Mouse (Mus musculus) forebrain, embryonic 13.5 days (tissue): ENCODE data around the gene Car5b. TPM values are rescaled to one million over a fixed set of nuclear protein-coding genes. Genes with fewer than 3 reads are reported as not detected.

Source experiments
- ATAC-seq: fragments of 200-750 bp; cut with Nextera tagmentation; 2 replicates; pipeline ENCODE4 v1.8.0; 2017
- H3K27ac ChIP-seq: fragments of 300-500 bp; sonication (generic); 2 replicates; pipeline ENCODE4 v1.5.1; 2015; ENCODE audit warnings: inconsistent platforms, mild to moderate bottlenecking, moderate library complexity
- H3K27me3 ChIP-seq: fragments of 300-500 bp; sonication (generic); 2 replicates; pipeline ENCODE4 v1.6.1; 2015; ENCODE audit warnings: mild to moderate bottlenecking, inconsistent platforms
- H3K36me3 ChIP-seq: fragments of 300-500 bp; sonication (generic); 2 replicates; pipeline ENCODE4 v1.6.1; 2015; ENCODE audit warnings: mild to moderate bottlenecking, inconsistent platforms; ENCODE audit not compliant: poor library complexity, severe bottlenecking
- H3K4me1 ChIP-seq: fragments of 300-500 bp; sonication (generic); 2 replicates; pipeline ENCODE4 v1.6.1; 2015; ENCODE audit warnings: inconsistent platforms
- H3K4me2 ChIP-seq: fragments of 300-500 bp; sonication (generic); 2 replicates; pipeline ENCODE4 v1.6.1; 2015; ENCODE audit warnings: inconsistent platforms, mild to moderate bottlenecking, moderate library complexity
- H3K4me3 ChIP-seq: fragments of 300-500 bp; sonication (generic); 2 replicates; pipeline ENCODE4 v1.5.1; 2015; ENCODE audit warnings: mild to moderate bottlenecking, inconsistent platforms
- H3K9ac ChIP-seq: fragments of 300-500 bp; sonication (generic); 2 replicates; pipeline ENCODE4 v1.6.1; 2015; ENCODE audit warnings: mild to moderate bottlenecking, inconsistent platforms
- H3K9me3 ChIP-seq: fragments of 300-500 bp; sonication (generic); replicated peaks from 2 replicates; pipeline ENCODE4 v1.6.1; 2016; ENCODE audit warnings: inconsistent platforms
- WGBS: fragments of 180-500 bp; shearing (Covaris S2); methylation state at CpG from one replicate; pipeline ENCODE4 v1.1.7; 2015; 5-methylcytosine and 5-hydroxymethylcytosine counted together
- polyA plus RNA-seq: library from polyadenylated mRNA; unstranded; fragments of >200 nt; fragmentation: Nextera tagmentation; extraction: Ambion mirVana; gene quantifications from 2 replicates; pipeline ENCODE4 v1.2.1, GENCODE M21; 2015

The Car5b gene
- polyA plus RNA-seq, 1 experiment from 2014 or later: 0.26 TPM

- H3K27ac ChIP-seq: no peak overlapping the region
- H3K9me3 ChIP-seq: no peaks in the 10 kb centered on the region
- H3K4me3 ChIP-seq: no peak overlapping the region
- no peaks in the 10 kb centered on the region for H3K36me3 ChIP-seq
- no peak for ATAC-seq
- no peaks in the 10 kb centered on the region for H3K27me3 ChIP-seq
- H3K9ac ChIP-seq: no peak overlapping the region
- no peaks in the 10 kb centered on the region for H3K4me1 ChIP-seq
- H3K4me2 ChIP-seq: no peak overlapping the region
- 92% methylated on average over 7 of the region's 7 CpGs for WGBS
These were observed 4.7 kb upstream of the Car5b start for GRCm38 (mm10) chrX:164032526-164032925.

- 89% methylated on average over 3 of the region's 3 CpGs for WGBS
- no peak overlapping the region for H3K9ac ChIP-seq
- no peaks in the 10 kb centered on the region for H3K36me3 ChIP-seq
- H3K4me1 ChIP-seq: no peaks in the 10 kb centered on the region
- no peak overlapping the region for H3K27ac ChIP-seq
- H3K27me3 ChIP-seq: no peaks in the 10 kb centered on the region
- H3K4me2 ChIP-seq: no peak overlapping the region
- no peak for ATAC-seq
- no peak overlapping the region for H3K4me3 ChIP-seq
- no peaks in the 10 kb centered on the region for H3K9me3 ChIP-seq
These were observed 12.2 kb downstream of the Car5b start for GRCm38 (mm10) chrX:164015636-164016035.

- Histone ChIP-seq H3K27ac (no peak overlapping the region), H3K9me3 (no peaks in the 10 kb centered on the region), H3K36me3 (no peaks in the 10 kb centered on the region), H3K4me3 (no peak overlapping the region), H3K9ac (no peak overlapping the region), H3K27me3 (no peaks in the 10 kb centered on the region), H3K4me1 (no peaks in the 10 kb centered on the region), H3K4me2 (no peak overlapping the region)
- no peak for ATAC-seq
- WGBS: 90% methylated on average over 4 of the region's 4 CpGs
These were observed 12.8 kb downstream of the Car5b start for GRCm38 (mm10) chrX:164014956-164015355.

- no peak for ATAC-seq
- Histone ChIP-seq H3K27me3 (no peaks in the 10 kb centered on the region), H3K36me3 (no peaks in the 10 kb centered on the region), H3K9me3 (no peaks in the 10 kb centered on the region), H3K4me2 (no peak overlapping the region), H3K4me3 (no peak overlapping the region), H3K9ac (no peak overlapping the region), H3K4me1 (no peaks in the 10 kb centered on the region), H3K27ac (no peak overlapping the region)
- 83% methylated on average over 2 of the region's 2 CpGs for WGBS
These were observed 14.5 kb downstream of the Car5b start for GRCm38 (mm10) chrX:164013318-164013717.

- Histone ChIP-seq H3K4me3 (no peak overlapping the region), H3K4me1 (no peaks in the 10 kb centered on the region), H3K27ac (no peak overlapping the region), H3K4me2 (no peak overlapping the region), H3K36me3 (no peaks in the 10 kb centered on the region), H3K27me3 (no peaks in the 10 kb centered on the region), H3K9ac (no peak overlapping the region), H3K9me3 (no peaks in the 10 kb centered on the region)
- 35% methylated on average over 2 of the region's 2 CpGs for WGBS
- ATAC-seq: peak; percentile 63; the same call in 1 of the 2 replicates
These were observed 23.0 kb downstream of the Car5b start for GRCm38 (mm10) chrX:164004809-164005208.

GRCm38 (mm10) chrX:163999848-164000247 is 27.9 kb downstream of the Car5b start:
- Histone ChIP-seq H3K36me3 (no peaks in the 10 kb centered on the region), H3K9me3 (no peaks in the 10 kb centered on the region), H3K27ac (no peak overlapping the region), H3K27me3 (no peaks in the 10 kb centered on the region), H3K4me3 (no peak overlapping the region), H3K4me2 (no peak overlapping the region), H3K9ac (no peak overlapping the region), H3K4me1 (no peaks in the 10 kb centered on the region)
- no peak for ATAC-seq
- 85% methylated on average over 1 of the region's 1 CpGs for WGBS

- WGBS: 90% methylated on average over 3 of the region's 3 CpGs
- no peak overlapping the region for H3K27ac ChIP-seq
- ATAC-seq: no peak
These were observed 31.0 kb downstream of the Car5b start for GRCm38 (mm10) chrX:163996754-163997153.

GRCm38 (mm10) chrX:163987718-163988374 is 40.0 kb downstream of the Car5b start:
- H3K27me3 ChIP-seq: no peaks in the 10 kb centered on the region
- no peak overlapping the region for H3K27ac ChIP-seq
- no peaks in the 10 kb centered on the region for H3K4me1 ChIP-seq
- no peak overlapping the region for H3K4me3 ChIP-seq
- no peak overlapping the region for H3K4me2 ChIP-seq
- no peaks in the 10 kb centered on the region for H3K36me3 ChIP-seq
- no peak overlapping the region for H3K9ac ChIP-seq
- 25% methylated on average over 3 of the region's 3 CpGs for WGBS
- ATAC-seq: peak; percentile 51
- H3K9me3 ChIP-seq: no peaks in the 10 kb centered on the region

More at GRCm38 (mm10) chrX:163996754-163997153, 31.0 kb downstream of the Car5b start:
- H3K9me3 ChIP-seq: no peaks in the 10 kb centered on the region
- no peaks in the 10 kb centered on the region for H3K4me1 ChIP-seq
- H3K9ac ChIP-seq: no peak overlapping the region
- H3K36me3 ChIP-seq: no peaks in the 10 kb centered on the region
- no peaks in the 10 kb centered on the region for H3K27me3 ChIP-seq
- H3K4me2 ChIP-seq: no peak overlapping the region
- no peak overlapping the region for H3K4me3 ChIP-seq

GRCm38 (mm10) chrX:163982129-163982528 is 45.7 kb downstream of the Car5b start:
- no peak overlapping the region for H3K4me2 ChIP-seq
- no peak overlapping the region for H3K27ac ChIP-seq
- no peak overlapping the region for H3K9ac ChIP-seq
- 76% methylated on average over 6 of the region's 6 CpGs for WGBS
- no peak overlapping the region for H3K4me3 ChIP-seq
- no peak for ATAC-seq
- H3K36me3 ChIP-seq: no peaks in the 10 kb centered on the region
- no peaks in the 10 kb centered on the region for H3K9me3 ChIP-seq
- H3K27me3 ChIP-seq: no peaks in the 10 kb centered on the region
- H3K4me1 ChIP-seq: no peaks in the 10 kb centered on the region

GRCm38 (mm10) chrX:163981500-163981899 is 46.3 kb downstream of the Car5b start:
- Histone ChIP-seq H3K4me1 (no peaks in the 10 kb centered on the region), H3K27ac (no peak overlapping the region), H3K4me3 (no peak overlapping the region), H3K36me3 (no peaks in the 10 kb centered on the region), H3K9ac (no peak overlapping the region), H3K27me3 (no peaks in the 10 kb centered on the region), H3K4me2 (no peak overlapping the region), H3K9me3 (no peaks in the 10 kb centered on the region)
- 49% methylated on average over 4 of the region's 4 CpGs for WGBS
- no peak for ATAC-seq

- Histone ChIP-seq H3K27ac (no peak overlapping the region), H3K4me1 (no peaks in the 10 kb centered on the region), H3K4me2 (no peak overlapping the region), H3K9me3 (no peaks in the 10 kb centered on the region), H3K9ac (no peak overlapping the region), H3K4me3 (no peak overlapping the region), H3K36me3 (no peaks in the 10 kb centered on the region), H3K27me3 (no peaks in the 10 kb centered on the region)
- 100% methylated on average over 1 of the region's 1 CpGs for WGBS
- ATAC-seq: no peak
These were observed 46.7 kb downstream of the Car5b start for GRCm38 (mm10) chrX:163981092-163981491.

- peak; percentile 98 for ATAC-seq
- H3K4me3 ChIP-seq: peak within 1 kb of the TSS; percentile 59
- H3K4me1 ChIP-seq: peaks cover 8% of the 10 kb centered on the region; the same call in 1 of the 2 replicates
- H3K4me2 ChIP-seq: peak within 1 kb of the TSS; percentile 60
- peak within 1 kb of the TSS; percentile 93 for H3K27ac ChIP-seq
- H3K9me3 ChIP-seq: no peaks in the 10 kb centered on the region
- H3K27me3 ChIP-seq: no peaks in the 10 kb centered on the region
- peak within 1 kb of the TSS; percentile 78 for H3K9ac ChIP-seq
- peaks cover 7% of the 10 kb centered on the region for H3K36me3 ChIP-seq
- 18% methylated on average over 29 of the region's 29 CpGs for WGBS
These were observed 69.3 kb downstream of the Car5b start, which contains the start of gene Zrsr2 for GRCm38 (mm10) chrX:163958467-163958875. TSS of gene Zrsr2 (minus strand) at chrX:163958661.
